Mouse (Mus musculus): ENCODE results near the gene Sepsecs. TPM values are rescaled to one million over a fixed set of nuclear protein-coding genes. Genes with fewer than 3 reads are reported as not detected.

Gene Sepsecs
- polyA plus RNA-seq, 1 experiment from 2014 or later = 9.4 TPM

Other genes starting within 250 kb of the Sepsecs start
- 5.1 and 6.3 TPM in 2 replicates for gene Ccdc149, start 198.2 kb downstream of the Sepsecs start, polyA plus RNA-seq (2016; fragmentation: Nextera tagmentation; extraction: Ambion mirVana)
- gene Lgi2, start 103.2 kb downstream of the Sepsecs start, polyA plus RNA-seq (2016; fragmentation: Nextera tagmentation; extraction: Ambion mirVana) = 1.4 and 1.9 TPM in 2 replicates
- 16.6 and 17.4 TPM in 2 replicates for gene Pi4k2b, start 71.9 kb upstream of the Sepsecs start, polyA plus RNA-seq (2016; fragmentation: Nextera tagmentation; extraction: Ambion mirVana)
- 18.2 and 20.6 TPM in 2 replicates for gene Zcchc4, start 105.7 kb upstream of the Sepsecs start, polyA plus RNA-seq (2016; fragmentation: Nextera tagmentation; extraction: Ambion mirVana)
- 125 TPM in 2 replicates for gene Anapc4, start 164.3 kb upstream of the Sepsecs start, polyA plus RNA-seq (2016; fragmentation: Nextera tagmentation; extraction: Ambion mirVana)

Data from midbrain, embryonic 12.5 days (tissue).